Mouse (Mus musculus): ENCODE measurements around the gene Adamts17. TPM values are rescaled to one million over a fixed set of nuclear protein-coding genes. Genes with fewer than 3 reads are reported as not detected.

Gene Adamts17
- total RNA-seq, 2 experiments from 2014 or later: not detected

DNA sequence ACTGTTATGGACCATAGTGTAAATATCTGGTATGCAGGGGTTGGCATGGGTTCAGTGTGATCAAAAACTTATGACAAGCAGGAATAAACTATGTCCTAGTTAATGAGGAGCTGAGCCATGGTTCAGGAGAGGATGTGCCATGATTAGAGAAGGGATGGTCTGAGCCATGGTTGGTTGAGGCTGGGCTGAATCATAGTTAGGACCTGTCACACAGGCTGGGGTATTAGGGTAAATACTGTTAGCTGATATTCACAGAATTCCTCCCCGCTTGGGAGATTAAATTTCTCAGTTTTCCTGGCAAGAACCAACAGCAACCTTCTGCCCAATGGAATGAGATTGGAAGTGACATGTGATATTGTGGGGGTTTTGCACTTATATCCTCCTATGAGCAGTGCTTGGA lies 84.6 kb downstream of the Adamts17 start:
- ATAC-seq (replicated peaks; ENCODE audit: poor library complexity, severe bottlenecking): no peak

GRCm38 (mm10) chr7:66929263-66929662 lies 89.7 kb downstream of the Adamts17 start:
- ATAC-seq (replicated peaks; ENCODE audit: poor library complexity, severe bottlenecking): no peak

DNA sequence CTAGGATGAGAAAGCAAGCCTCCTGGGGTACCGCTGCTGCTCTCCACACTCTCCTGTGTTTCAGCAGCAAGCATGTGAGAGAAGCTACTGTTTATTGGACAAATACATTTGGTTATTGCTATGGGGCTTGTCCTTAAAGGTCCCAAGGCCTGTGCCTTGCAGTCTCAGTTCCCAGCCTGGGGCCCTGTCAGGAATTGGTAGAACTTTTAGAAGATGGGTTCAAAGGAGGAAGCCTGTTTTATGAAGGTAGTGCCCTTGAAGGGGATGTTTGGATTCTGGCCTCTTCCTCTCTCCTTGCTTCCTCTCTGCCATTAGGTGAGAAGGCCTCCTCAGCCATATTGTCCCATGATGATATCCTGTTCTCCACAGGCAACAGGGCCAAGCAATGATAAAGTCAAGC lies 91.8 kb downstream of the Adamts17 start:
- no peak for ATAC-seq (replicated peaks; ENCODE audit: poor library complexity, severe bottlenecking)

GRCm38 (mm10) chr7:66933251-66933650 lies 93.7 kb downstream of the Adamts17 start:
- ATAC-seq (replicated peaks; ENCODE audit: poor library complexity, severe bottlenecking): no peak

GRCm38 (mm10) chr7:66934062-66934461 lies 94.5 kb downstream of the Adamts17 start:
- no peak for ATAC-seq (replicated peaks; ENCODE audit: poor library complexity, severe bottlenecking)

GRCm38 (mm10) chr7:66935041-66935440 lies 95.5 kb downstream of the Adamts17 start:
- no peak for ATAC-seq (replicated peaks; ENCODE audit: poor library complexity, severe bottlenecking)

GRCm38 (mm10) chr7:66936042-66936755 lies 96.7 kb downstream of the Adamts17 start:
- ATAC-seq (replicated peaks; ENCODE audit: poor library complexity, severe bottlenecking): no peak

GRCm38 (mm10) chr7:66936911-66937310 lies 97.4 kb downstream of the Adamts17 start:
- no peak for ATAC-seq (replicated peaks; ENCODE audit: poor library complexity, severe bottlenecking)

DNA sequence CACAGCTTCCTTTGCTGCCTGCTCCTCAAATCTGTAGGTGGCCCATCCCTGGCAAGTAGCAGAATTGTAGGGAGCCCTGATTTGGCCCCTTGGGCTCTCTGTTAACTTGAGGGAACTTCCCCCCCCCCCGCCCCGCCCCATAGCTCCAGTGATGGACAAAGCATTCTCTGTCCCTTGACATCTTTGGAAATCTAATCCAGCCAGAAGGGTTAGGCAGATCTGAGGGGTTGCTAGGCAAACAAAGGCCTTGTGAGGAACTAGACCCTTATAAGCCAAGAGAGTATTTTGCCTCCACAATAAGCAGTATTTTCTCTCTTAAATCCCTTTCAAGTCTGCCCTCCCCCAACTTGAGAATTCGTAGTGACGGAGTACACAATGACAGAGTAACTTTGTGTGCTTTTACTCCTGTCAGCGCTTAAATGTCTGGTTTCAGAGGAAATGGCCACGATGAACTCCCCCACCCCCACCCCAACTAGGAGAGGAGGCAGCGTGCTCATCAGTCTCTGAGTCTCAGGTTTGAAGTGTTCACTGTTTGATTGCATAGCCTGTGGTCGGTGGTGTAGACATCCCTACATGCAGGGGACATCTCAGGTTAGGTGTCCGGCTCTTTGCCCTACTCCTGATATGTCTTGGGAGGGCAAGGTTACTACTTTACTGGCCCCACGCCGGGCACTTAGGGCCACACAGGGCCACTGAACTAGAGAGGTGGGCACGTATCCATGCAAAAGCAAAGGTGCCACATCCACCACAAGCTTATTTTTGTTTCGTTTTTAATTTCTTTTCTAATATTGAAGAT lies 99.7 kb downstream of the Adamts17 start:
- ATAC-seq (replicated peaks; ENCODE audit: poor library complexity, severe bottlenecking): no peak

- ATAC-seq (replicated peaks; ENCODE audit: poor library complexity, severe bottlenecking): no peak
Measured at GRCm38 (mm10) chr7:66940761-66941160, 101.2 kb downstream of the Adamts17 start.

DNA sequence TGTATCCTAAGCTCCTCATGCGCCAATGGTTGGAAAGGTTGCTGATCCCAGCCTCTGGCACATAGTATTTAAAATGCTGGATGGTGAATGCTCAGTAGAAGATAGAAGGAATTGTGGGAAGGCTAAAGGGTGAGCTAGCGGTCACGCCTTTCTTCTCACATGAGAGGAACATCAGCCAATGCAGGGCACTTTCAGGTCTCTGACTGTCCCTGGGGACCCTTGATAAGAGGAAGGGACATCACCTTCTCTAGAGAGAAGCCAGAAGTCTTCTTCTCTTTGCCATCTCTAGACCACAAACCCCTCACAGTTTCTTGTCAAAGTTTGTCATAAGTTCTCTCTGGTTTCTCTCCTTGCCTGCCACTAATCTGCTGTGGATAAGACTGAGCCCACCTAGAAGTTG lies 109.5 kb downstream of the Adamts17 start:
- ATAC-seq (replicated peaks; ENCODE audit: poor library complexity, severe bottlenecking): no peak

DNA sequence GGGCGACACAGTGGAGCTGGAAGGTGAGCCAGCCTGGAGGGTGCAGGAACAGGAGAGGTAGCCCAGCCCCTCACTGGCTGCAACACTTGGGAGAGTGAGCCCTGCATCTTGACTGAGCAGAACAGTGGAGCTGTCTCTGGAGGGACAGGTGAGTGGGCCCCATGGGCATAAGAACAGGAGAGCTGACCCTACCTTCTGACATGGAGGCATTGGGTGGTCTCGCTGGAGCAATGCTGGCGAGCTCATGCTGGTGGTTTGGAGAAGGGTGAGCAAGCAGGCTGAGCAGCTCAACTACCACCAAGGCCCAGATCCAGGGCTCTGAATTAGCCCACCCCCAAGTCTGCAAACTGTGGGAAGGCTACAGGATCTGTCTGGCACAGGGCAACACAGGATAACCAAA lies 113.4 kb downstream of the Adamts17 start:
- no peak for ATAC-seq (replicated peaks; ENCODE audit: poor library complexity, severe bottlenecking)

DNA sequence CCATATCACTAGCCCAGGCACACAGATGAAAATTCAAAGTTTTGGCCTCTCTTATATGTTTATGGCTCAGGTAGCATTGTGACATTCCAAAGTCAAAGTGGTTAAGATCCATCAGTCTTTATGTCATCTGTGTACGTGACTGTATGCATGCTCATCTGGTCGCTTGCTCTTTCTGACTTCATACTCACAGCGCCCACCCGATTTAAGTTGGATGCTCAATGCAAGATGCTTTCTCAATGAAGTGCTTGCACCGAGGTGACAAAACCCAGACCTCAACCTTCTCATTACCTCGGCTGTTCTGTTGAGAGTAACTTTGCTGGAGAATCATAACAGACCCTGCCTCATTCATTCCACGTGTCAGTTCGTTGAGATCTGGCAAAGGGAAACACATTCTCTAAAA lies 114.5 kb downstream of the Adamts17 start:
- ATAC-seq (replicated peaks; ENCODE audit: poor library complexity, severe bottlenecking): no peak

GRCm38 (mm10) chr7:66954723-66955122 lies 115.2 kb downstream of the Adamts17 start:
- ATAC-seq (replicated peaks; ENCODE audit: poor library complexity, severe bottlenecking): peak; percentile 77

DNA sequence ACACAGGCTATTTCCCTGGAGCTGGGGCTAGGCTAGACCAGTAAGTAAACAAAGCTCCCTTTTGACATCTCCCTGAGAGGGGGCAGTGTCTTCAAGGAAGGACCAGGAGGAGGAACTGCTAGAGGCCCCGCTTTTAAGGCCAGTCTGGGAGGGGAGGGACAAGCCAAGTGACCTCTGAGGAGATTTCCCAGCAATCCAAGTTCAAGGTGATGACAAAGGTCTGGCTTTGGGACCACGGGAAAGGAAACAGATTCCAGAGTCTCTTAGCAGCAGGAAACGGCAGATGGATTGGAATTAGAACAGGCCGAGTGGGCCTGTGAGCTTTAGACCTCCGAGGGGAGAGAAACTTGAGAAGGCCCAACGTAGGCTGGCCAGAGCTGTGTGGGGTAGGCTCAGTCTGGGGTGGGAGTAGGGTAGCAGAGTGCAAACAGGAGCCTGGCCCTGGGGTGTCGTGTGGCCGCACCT lies 116.0 kb downstream of the Adamts17 start:
- ATAC-seq (replicated peaks; ENCODE audit: poor library complexity, severe bottlenecking): no peak

DNA sequence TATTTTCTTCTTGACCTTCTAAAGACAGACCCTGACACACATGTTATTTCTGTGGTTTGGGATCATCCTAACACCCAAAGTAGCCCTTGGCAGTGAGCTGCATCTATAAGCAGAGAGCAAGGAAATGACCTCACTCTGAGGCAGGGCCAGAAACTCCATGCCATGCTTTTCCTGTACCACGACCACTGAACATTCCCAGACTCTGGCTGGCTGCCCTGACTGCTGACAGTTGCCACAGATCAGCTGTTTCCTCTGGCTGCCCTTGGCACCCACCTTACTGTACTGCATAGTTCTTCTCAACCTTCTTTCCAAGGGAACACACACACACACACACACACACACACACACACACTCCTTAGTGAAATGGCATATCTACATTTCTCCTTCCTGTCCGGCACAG lies 116.4 kb downstream of the Adamts17 start:
- ATAC-seq (replicated peaks; ENCODE audit: poor library complexity, severe bottlenecking): no peak

- no peak for ATAC-seq (replicated peaks; ENCODE audit: poor library complexity, severe bottlenecking)
Measured at GRCm38 (mm10) chr7:66957764-66958163, 118.2 kb downstream of the Adamts17 start.

DNA sequence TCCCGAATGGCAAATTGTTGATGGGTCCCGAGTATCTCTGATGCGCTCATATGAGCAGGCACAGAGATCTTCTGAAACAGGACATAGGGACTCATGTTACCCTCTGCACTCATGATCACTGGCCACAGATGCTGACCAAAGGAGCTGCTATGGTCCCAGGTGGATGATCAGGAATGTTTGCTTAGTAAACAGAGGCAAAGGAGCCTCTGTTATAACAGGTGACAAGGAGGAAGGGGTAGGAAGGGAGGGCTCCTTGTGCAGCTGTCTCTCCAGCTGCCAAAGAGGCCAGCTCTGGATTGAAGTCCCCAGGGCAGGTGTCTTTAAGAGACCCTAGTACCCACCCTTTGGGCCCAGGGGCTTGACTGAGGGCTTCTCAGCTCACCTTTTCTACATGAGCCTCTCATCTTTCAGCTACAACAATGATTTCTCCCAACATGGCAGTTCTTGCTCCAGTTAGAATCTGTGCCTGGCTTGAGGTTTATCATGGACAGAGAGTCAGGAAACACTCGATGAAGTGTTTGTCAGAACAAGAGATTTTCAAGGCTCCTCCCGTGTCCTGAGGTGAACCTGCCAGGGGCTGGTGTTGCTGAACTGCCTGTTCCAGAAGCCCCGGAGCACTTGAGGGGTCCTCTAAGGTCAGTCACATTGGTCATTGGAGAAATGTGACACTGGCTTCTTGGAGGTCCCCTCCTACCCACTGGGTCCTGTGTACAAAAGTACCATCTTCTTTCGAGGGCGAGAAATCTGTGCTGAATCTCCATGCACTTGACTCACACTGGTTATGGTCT lies 120.9 kb downstream of the Adamts17 start:
- no peak for ATAC-seq (replicated peaks; ENCODE audit: poor library complexity, severe bottlenecking)

DNA sequence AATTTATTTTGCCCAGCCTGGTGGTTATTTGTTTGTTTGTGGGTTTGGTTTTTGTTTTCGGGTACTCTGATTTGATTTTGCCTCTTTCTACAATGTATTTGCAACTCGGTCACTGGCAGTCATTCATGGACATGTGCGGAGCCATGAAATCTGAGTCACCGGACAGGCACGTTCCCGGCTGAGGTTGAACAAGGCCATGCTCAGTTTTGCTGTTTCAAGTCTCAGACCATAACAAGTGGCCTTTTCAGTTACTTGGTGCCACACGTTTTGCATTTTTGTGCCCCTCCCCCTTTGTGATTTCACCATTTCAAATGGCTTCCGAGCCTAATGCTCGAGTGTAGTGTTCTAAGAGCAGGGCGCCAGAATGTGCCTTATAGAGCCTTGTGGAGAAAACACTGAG lies 123.2 kb downstream of the Adamts17 start:
- ATAC-seq (replicated peaks; ENCODE audit: poor library complexity, severe bottlenecking): no peak

DNA sequence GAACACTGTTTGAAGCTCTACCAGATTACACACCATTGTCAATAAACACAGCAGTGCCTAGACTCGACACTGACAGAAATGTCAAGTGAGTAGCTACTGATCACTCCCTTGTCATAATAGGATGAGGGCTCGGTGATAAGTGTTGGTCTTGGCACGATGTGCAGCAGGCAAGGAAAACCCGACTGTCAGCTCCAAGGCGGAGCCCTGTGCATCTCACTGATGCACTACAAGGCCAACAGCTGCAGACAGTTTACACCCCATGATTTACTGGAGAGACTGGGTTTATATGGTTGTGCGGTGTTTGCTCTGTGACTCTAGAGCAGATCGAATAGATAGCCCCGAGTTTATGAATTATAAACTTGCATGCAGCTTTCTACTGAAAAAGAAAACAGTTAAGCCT lies 124.0 kb downstream of the Adamts17 start:
- no peak for ATAC-seq (replicated peaks; ENCODE audit: poor library complexity, severe bottlenecking)

All from granulocyte monocyte progenitor cell, adult 5-6 weeks (primary cell).